Mouse (Mus musculus) T-helper 17 cell (primary cell): ENCODE data around the gene Gm4778.
"Not testable (repeated sequence)": the region's sequence is repeated elsewhere in the genome, so short reads cannot be mapped to it uniquely, and the experiment has no call there.

Experiments
- in situ Hi-C, 2 experiments: fragments of 300-600 bp; cut with MboI, MseI; formaldehyde crosslinking; loops; 1 replicate in 1 of 2; 2 replicates in 1 of 2; pipeline ENCODE4 v1.15.1; 2025; ENCODE audit warnings: high pct_unique_total_duplicates in 2 of 2

Gene Gm4778

DNA sequence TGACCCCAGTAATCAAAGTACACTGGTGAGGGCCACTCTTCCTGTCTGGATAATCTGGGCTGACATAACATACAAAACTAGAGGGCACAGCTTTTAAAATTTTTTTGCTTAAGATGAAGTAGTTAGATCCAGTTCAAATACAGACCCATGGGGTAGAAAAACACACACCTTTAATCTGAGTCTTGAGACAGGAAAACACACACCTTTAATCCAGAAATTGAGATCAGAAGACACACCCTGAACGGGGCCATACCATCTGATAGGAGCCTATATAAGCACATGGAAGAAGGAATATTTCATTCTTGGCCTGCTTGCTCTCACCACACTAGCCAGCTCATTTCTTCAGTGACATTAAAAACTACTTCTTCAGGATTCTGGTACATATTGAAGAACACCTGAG, at the start of gene Gm4778:
TSS of gene Gm4778 (plus strand) at position 301 of the 400 bp plus-strand sequence.
- in situ Hi-C loops, result not testable (repeated sequence)

- in situ Hi-C loops, result no loop called here
Measured at GRCm38 (mm10) chr3:94260598-94260997, 3.2 kb upstream of the Gm4778 start.

DNA sequence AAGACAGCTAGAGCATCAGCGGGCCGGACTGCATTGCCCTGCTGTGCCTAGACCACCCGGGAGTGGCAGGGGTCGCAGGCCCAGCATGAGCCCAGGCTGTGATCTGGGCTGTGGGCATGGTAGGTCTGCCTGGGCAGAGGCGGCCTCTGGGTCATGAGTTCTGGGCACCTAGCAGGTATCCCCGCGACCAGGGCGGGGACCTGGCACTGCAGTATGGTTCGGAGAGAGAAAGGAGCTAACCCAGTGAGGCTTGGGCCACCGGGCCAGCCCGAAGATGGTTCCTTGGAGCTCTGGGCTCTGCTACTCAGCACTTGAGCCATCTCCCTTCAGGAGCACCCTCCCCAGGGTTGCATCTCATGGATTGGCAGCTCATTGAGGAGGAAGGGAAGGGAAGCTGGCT, 12.2 kb downstream of the Gm4778 start:
- in situ Hi-C loops, result no loop called here

DNA sequence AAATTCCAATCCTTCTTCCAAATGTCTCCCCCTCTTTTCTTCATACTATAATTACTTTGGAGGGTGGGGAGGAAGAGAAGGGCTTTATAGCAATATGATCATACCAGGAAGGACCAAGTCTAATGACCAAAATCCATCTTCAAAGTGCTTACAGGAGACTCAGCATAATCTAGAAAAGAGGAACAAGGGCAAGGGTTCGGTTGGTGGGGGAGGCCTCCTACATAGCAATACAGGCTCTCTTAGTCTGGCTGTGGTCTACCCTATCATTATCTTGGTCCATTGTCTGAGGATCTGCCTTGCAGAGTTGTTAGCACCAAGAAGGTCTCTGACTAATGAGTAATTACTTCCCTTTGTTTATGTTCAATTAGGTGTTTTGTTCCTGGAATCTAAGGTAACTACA, 41.6 kb downstream of the Gm4778 start:
- in situ Hi-C loops, result no loop called here

DNA sequence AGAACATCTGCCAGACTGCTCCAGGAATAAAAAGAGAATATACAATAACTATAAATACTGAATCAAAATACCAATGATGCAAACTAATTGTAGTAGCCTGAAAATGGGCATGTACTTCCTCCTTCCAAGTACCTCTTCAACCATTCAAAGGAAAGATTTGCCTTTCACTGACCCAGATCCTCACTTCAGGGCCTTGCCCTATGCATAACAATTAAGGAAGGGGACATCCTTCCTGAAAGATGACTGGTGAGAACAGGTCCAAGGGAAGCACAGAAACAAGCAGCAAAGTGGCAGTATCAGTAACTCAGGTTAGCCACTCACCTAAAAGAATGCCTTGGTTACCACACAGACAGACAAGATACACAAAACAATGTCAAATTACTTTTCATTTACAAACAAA, 43.1 kb downstream of the Gm4778 start:
- in situ Hi-C loops, result no loop called here

GRCm38 (mm10) chr3:94309633-94310363, 46.0 kb downstream of the Gm4778 start, which contains the start of gene Them4:
Gene Them4, plus strand, starts transcription at chr3:94310089.
- in situ Hi-C loops, result no loop called here

GRCm38 (mm10) chr3:94310491-94310890, 46.7 kb downstream of the Gm4778 start:
- in situ Hi-C loops, result no loop called here

GRCm38 (mm10) chr3:94310911-94311310, 47.1 kb downstream of the Gm4778 start:
- in situ Hi-C loops, result no loop called here

DNA sequence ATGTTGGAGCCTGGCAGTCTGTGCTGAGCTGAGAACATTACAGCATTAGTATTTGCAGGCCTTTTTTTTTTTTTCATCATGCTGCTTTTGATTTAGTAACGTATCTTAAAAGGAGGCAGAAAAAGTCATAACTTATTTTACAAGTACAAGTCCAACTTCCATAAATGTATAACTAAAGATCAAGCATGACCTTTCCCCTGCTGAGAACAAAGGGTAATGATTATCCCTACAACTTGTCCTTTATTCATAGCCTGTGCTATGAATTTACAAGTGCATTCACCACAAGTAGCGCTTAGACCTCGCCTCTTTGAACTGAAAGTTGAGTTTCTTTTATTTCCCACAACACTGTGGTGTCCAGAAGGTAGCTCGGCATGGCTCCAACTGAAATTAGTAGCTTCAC, 47.5 kb downstream of the Gm4778 start:
- in situ Hi-C loops, result no loop called here
